Comparison of ENCODE assay signal across 14 mouse cellular contexts in the genomic region with DNA sequence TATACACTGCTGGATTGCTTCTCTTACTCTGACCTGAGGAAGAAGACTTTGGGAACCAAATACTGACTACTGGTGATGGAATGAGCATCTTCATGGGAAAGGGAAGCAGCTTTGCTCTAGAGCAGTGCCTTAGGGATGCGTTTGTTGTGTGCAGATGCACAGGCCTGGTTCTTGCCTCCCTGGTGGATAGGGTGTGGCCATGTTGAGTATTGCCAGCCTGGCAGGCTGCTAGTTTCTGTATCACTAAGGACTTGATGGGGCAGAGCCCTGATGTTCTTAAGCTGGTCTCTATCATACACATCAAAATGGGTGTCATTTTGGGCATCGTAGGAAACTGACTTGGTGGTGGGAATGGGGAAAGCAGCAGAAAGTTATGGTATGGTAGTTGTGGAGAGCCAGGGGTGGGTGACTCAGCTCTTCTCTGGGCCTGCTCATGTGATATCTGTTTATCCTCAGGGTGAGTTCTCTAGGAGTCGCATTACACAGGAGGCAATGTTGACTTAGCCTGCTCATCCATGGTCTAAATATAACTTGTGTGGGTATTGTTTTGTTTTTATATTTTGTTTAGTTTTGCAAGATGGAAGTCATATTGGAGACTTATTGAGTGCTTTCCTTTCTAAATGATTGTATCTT.
DNase-seq lines count a peak whose midpoint lies in the region; ATAC-seq and TF ChIP-seq lines count a peak whose summit lies in the region.
"Had no signal": no experiment of that assay in that cellular context is flagged by ENCODE, and none has a peak within 500 bp of the region (broad histone marks: within the 10 kb centered on the region; RNA-seq: fewer than 3 reads in every experiment).

No protein-coding gene starts in this region.

- intact Hi-C loops in left cerebral cortex, postnatal 4 days (cut with DNase I): no loop called here

- no peak overlapping the region for H3K9ac ChIP-seq in kidney, postnatal 0 days (ENCODE audit: low read depth, low read length)
- no peak overlapping the region for H3K9ac ChIP-seq in liver, embryonic 14.5 days (replicated peaks)
- H3K9ac ChIP-seq: heart, embryonic 15.5 days; hindbrain, embryonic 13.5 days had no signal

- WGBS in kidney, postnatal 0 days: 61% methylated on average over 3 of the region's 3 CpGs
- 51% methylated on average over 3 of the region's 3 CpGs for WGBS in liver, embryonic 14.5 days (ENCODE audit: insufficient replicate concordance)

- H3K36me3 ChIP-seq in kidney, postnatal 0 days (ENCODE audit: insufficient read depth, low read length): peaks cover 10% of the 10 kb centered on the region; the same call in 1 of the 2 replicates
- H3K36me3 ChIP-seq in liver, embryonic 14.5 days (replicated peaks; ENCODE audit: control insufficient read depth, insufficient read depth, low read depth): no peaks in the 10 kb centered on the region; the same call in 1 of the 2 replicates
- H3K36me3 ChIP-seq: heart, embryonic 15.5 days had no signal

- no peaks in the 10 kb centered on the region for H3K9me3 ChIP-seq in kidney, postnatal 0 days (replicated peaks; ENCODE audit: low read length)
- no peaks in the 10 kb centered on the region for H3K9me3 ChIP-seq in liver, embryonic 14.5 days (ENCODE audit: control insufficient read depth, low read length)
- H3K9me3 ChIP-seq: heart, embryonic 15.5 days; hindbrain, embryonic 13.5 days; midbrain, embryonic 10.5 days had no signal

- no peaks in the 10 kb centered on the region for H3K4me1 ChIP-seq in kidney, postnatal 0 days (replicated peaks; ENCODE audit: insufficient read depth, low read length)
- H3K4me1 ChIP-seq in liver, embryonic 14.5 days (replicated peaks; ENCODE audit: control insufficient read depth in 2 of 2, insufficient read depth in 2 of 2, low read length in 1 of 2): peaks cover 19 to 26% of the 10 kb centered on the region in 2 experiments
- H3K4me1 ChIP-seq: midbrain, embryonic 10.5 days had no signal

- no peak for TF ChIP-seq EP300 in liver, embryonic 14.5 days (IDR thresholded peaks at IDR 0.05; ENCODE audit: low read depth)

- H3K4me2 ChIP-seq in kidney, postnatal 0 days (ENCODE audit: low read length): no peak overlapping the region
- H3K4me2 ChIP-seq in liver, embryonic 14.5 days (ENCODE audit: low read depth): no peak overlapping the region
- H3K4me2 ChIP-seq: heart, embryonic 15.5 days; hindbrain, embryonic 13.5 days had no signal

- H3K27ac ChIP-seq in kidney, postnatal 0 days: no peak overlapping the region
- no peak overlapping the region for H3K27ac ChIP-seq in liver, embryonic 14.5 days
- H3K27ac ChIP-seq: heart, embryonic 15.5 days; midbrain, embryonic 10.5 days had no signal

- H3K4me3 ChIP-seq in kidney, postnatal 0 days (replicated peaks; ENCODE audit: low read depth, low read length): no peak overlapping the region
- no peak overlapping the region for H3K4me3 ChIP-seq in liver, embryonic 14.5 days (ENCODE audit: insufficient read depth in 1 of 2, low read depth in 2 of 2, low read length in 2 of 2)
- H3K4me3 ChIP-seq: heart, embryonic 15.5 days; hindbrain, embryonic 13.5 days; midbrain, embryonic 10.5 days had no signal

- peak; percentile 65 for DNase-seq in kidney, postnatal 0 days (ENCODE audit: low spot score)
- no peak for DNase-seq in kidney, adult 9 months
- DNase-seq in c-Kit-positive CD71-positive TER-119-negative erythroid progenitor cells, embryonic 14.5 days (ENCODE audit: low read depth): peak; percentile 13
- DNase-seq in liver, embryonic 14.5 days (ENCODE audit: low read depth in 3 of 3, low spot score in 3 of 3): peak in 1 of 3 experiments; percentile 10
- no peak for DNase-seq in left cerebral cortex, postnatal 4 days
- no peak for DNase-seq in cerebellum, postnatal 36 days
- DNase-seq: adrenal gland, postnatal 25 days; kidney, adult 11 months; right cerebral cortex, adult 18-20 months had no signal

- no peaks in the 10 kb centered on the region for H3K27me3 ChIP-seq in kidney, postnatal 0 days (ENCODE audit: insufficient read depth, low read length)
- no peaks in the 10 kb centered on the region for H3K27me3 ChIP-seq in liver, embryonic 14.5 days (ENCODE audit: control insufficient read depth, insufficient read depth, low read length)
- H3K27me3 ChIP-seq: CH12.LX; heart, embryonic 15.5 days; hindbrain, embryonic 13.5 days had no signal

- ATAC-seq in kidney, postnatal 0 days (replicated peaks; ENCODE audit: low FRiP score, low read depth): no peak
- peak; percentile 78 for ATAC-seq in liver, embryonic 14.5 days (ENCODE audit: insufficient read depth)
- ATAC-seq in granulocyte monocyte progenitor cell, adult 5-6 weeks (replicated peaks; ENCODE audit: poor library complexity, severe bottlenecking): no peak

- no peak for TF ChIP-seq CTCF in kidney, postnatal 0 days (IDR thresholded peaks at IDR 0.05; ENCODE audit: low read depth)
- TF ChIP-seq CTCF in liver, embryonic 14.5 days (IDR thresholded peaks at IDR 0.05; ENCODE audit: low read depth): no peak

Comparison
In these comparisons a context has a peak if more than half of its experiments do, and no peak if none do; other contexts are left out.
1. DNase-seq: peak in kidney, postnatal 0 days (single experiment) and c-Kit-positive CD71-positive TER-119-negative erythroid progenitor cells, embryonic 14.5 days (single experiment); none in kidney, adult 9 months (single experiment), left cerebral cortex, postnatal 4 days (single experiment) and cerebellum, postnatal 36 days (0 of 2).